17 mouse cellular contexts compared by ENCODE assay signal in genomic region chr12:25332384-25333035, GRCm38 (mm10).
DNase-seq lines count a peak whose midpoint lies in the region; ATAC-seq and TF ChIP-seq lines count a peak whose summit lies in the region.
"Had no signal": no experiment of that assay in that cellular context is flagged by ENCODE, and none has a peak within 500 bp of the region (broad histone marks: within the 10 kb centered on the region; RNA-seq: fewer than 3 reads in every experiment).

No protein-coding gene starts in this region.

- H3K9ac ChIP-seq in hindbrain, embryonic 14.5 days: no peak overlapping the region
- H3K9ac ChIP-seq in hindbrain, postnatal 0 days (replicated peaks; ENCODE audit: low read length): no peak overlapping the region
- H3K9ac ChIP-seq in midbrain, embryonic 16.5 days (ENCODE audit: low read depth, low read length): no peak overlapping the region
- H3K9ac ChIP-seq: heart, embryonic 13.5 days; limb, embryonic 15.5 days; liver, postnatal 0 days had no signal

- no peak for ATAC-seq in hindbrain, embryonic 14.5 days (ENCODE audit: low FRiP score)
- no peak for ATAC-seq in hindbrain, postnatal 0 days
- peak; percentile 56; the same call in 1 of the 2 replicates for ATAC-seq in midbrain, embryonic 16.5 days
- ATAC-seq: liver, postnatal 0 days had no signal

- no peak for TF ChIP-seq CTCF in brain, embryonic 14.5 days (IDR thresholded peaks at IDR 0.05; ENCODE audit: borderline replicate concordance, extremely low read depth, insufficient read depth, insufficient read length)
- no peak for TF ChIP-seq CTCF in hindbrain, postnatal 0 days (IDR thresholded peaks at IDR 0.05; ENCODE audit: low read depth)

- WGBS in hindbrain, embryonic 10.5 days: 85% methylated on average over 11 of the region's 11 CpGs
- 55% methylated on average over 11 of the region's 11 CpGs for WGBS in hindbrain, embryonic 14.5 days
- WGBS in hindbrain, postnatal 0 days: 57% methylated on average over 11 of the region's 11 CpGs
- WGBS in midbrain, embryonic 16.5 days: 57% methylated on average over 11 of the region's 11 CpGs

- H3K9me3 ChIP-seq in hindbrain, embryonic 10.5 days: no peaks in the 10 kb centered on the region
- no peaks in the 10 kb centered on the region for H3K9me3 ChIP-seq in hindbrain, embryonic 14.5 days (ENCODE audit: control insufficient read depth, low read length)
- H3K9me3 ChIP-seq in hindbrain, postnatal 0 days (ENCODE audit: low read length): no peaks in the 10 kb centered on the region
- H3K9me3 ChIP-seq in midbrain, embryonic 16.5 days (replicated peaks; ENCODE audit: control insufficient read depth, low read length, poor library complexity, severe bottlenecking): no peaks in the 10 kb centered on the region
- H3K9me3 ChIP-seq: heart, embryonic 13.5 days; limb, embryonic 15.5 days had no signal

- no peaks in the 10 kb centered on the region for H3K27me3 ChIP-seq in hindbrain, embryonic 10.5 days (ENCODE audit: insufficient read depth, poor library complexity, severe bottlenecking)
- H3K27me3 ChIP-seq in hindbrain, embryonic 14.5 days (ENCODE audit: control insufficient read depth, insufficient read depth, low read length): no peaks in the 10 kb centered on the region
- no peaks in the 10 kb centered on the region for H3K27me3 ChIP-seq in hindbrain, postnatal 0 days (ENCODE audit: insufficient read depth, low read length)
- no peaks in the 10 kb centered on the region for H3K27me3 ChIP-seq in midbrain, embryonic 16.5 days (ENCODE audit: control insufficient read depth, insufficient read depth, low read depth, low read length)
- H3K27me3 ChIP-seq: heart, embryonic 13.5 days; limb, embryonic 15.5 days had no signal

- H3K4me2 ChIP-seq in hindbrain, embryonic 14.5 days (replicated peaks): no peak overlapping the region
- no peak overlapping the region for H3K4me2 ChIP-seq in hindbrain, postnatal 0 days (ENCODE audit: low read depth, low read length)
- no peak overlapping the region for H3K4me2 ChIP-seq in midbrain, embryonic 16.5 days (ENCODE audit: low read length)
- H3K4me2 ChIP-seq: heart, embryonic 13.5 days; limb, embryonic 15.5 days had no signal

- DNase-seq in hindbrain, embryonic 10.5 days (ENCODE audit: low spot score): no peak
- no peak for DNase-seq in hindbrain, embryonic 14.5 days (ENCODE audit: low spot score)
- peak; percentile 77 for DNase-seq in brain, embryonic 14.5 days (ENCODE audit: low read depth)
- peak; percentile 34 for DNase-seq in hindbrain, postnatal 0 days (ENCODE audit: low spot score)
- DNase-seq in thymus, postnatal 25 days: no peak
- no peak for DNase-seq in kidney, postnatal 14 days
- DNase-seq: adrenal gland, adult 2 months; cerebellum, adult 9-10 months; gastrocnemius, postnatal 36 days; kidney, adult 2 months; kidney, postnatal 36 days; liver, postnatal 0 days; right cerebral cortex, postnatal 25 days had no signal

- H3K4me3 ChIP-seq in hindbrain, embryonic 10.5 days: no peak overlapping the region
- H3K4me3 ChIP-seq in hindbrain, embryonic 14.5 days (replicated peaks; ENCODE audit: low read length): no peak overlapping the region
- no peak overlapping the region for H3K4me3 ChIP-seq in hindbrain, postnatal 0 days (ENCODE audit: low read length)
- H3K4me3 ChIP-seq in midbrain, embryonic 16.5 days (ENCODE audit: low read depth, low read length): no peak overlapping the region
- H3K4me3 ChIP-seq: heart, embryonic 13.5 days; limb, embryonic 15.5 days had no signal

- H3K27ac ChIP-seq in hindbrain, embryonic 10.5 days: 0 out of 2 replicates have a peak overlapping the region, but pooled peaks have one; percentile 5
- no peak overlapping the region for H3K27ac ChIP-seq in hindbrain, embryonic 14.5 days
- no peak overlapping the region for H3K27ac ChIP-seq in hindbrain, postnatal 0 days
- H3K27ac ChIP-seq in midbrain, embryonic 16.5 days (ENCODE audit: low read length): no peak overlapping the region
- H3K27ac ChIP-seq: heart, embryonic 13.5 days; limb, embryonic 15.5 days; macrophage had no signal

- TF ChIP-seq POLR2A in brain, embryonic 14.5 days (IDR thresholded peaks at IDR 0.05; ENCODE audit: borderline replicate concordance, extremely low read depth, insufficient read depth, insufficient read length, poor library complexity, severe bottlenecking): no peak

- H3K36me3 ChIP-seq in hindbrain, embryonic 10.5 days: no peaks in the 10 kb centered on the region
- no peaks in the 10 kb centered on the region for H3K36me3 ChIP-seq in hindbrain, embryonic 14.5 days (replicated peaks; ENCODE audit: control insufficient read depth, insufficient read depth)
- no peaks in the 10 kb centered on the region for H3K36me3 ChIP-seq in hindbrain, postnatal 0 days (ENCODE audit: insufficient read depth, low read length)
- H3K36me3 ChIP-seq in midbrain, embryonic 16.5 days (ENCODE audit: control insufficient read depth, insufficient read depth, low read length): no peaks in the 10 kb centered on the region
- H3K36me3 ChIP-seq: heart, embryonic 13.5 days; limb, embryonic 15.5 days had no signal

- peaks cover 19% of the 10 kb centered on the region; the same call in 1 of the 2 replicates for H3K4me1 ChIP-seq in hindbrain, embryonic 10.5 days (replicated peaks)
- peaks cover 7% of the 10 kb centered on the region; the same call in 1 of the 2 replicates for H3K4me1 ChIP-seq in hindbrain, embryonic 14.5 days (replicated peaks; ENCODE audit: control insufficient read depth, insufficient read depth, low read length)
- H3K4me1 ChIP-seq in hindbrain, postnatal 0 days (ENCODE audit: insufficient read depth, low read length): no peaks in the 10 kb centered on the region
- H3K4me1 ChIP-seq in midbrain, embryonic 16.5 days (ENCODE audit: control insufficient read depth, insufficient read depth, low read length): peaks cover 6% of the 10 kb centered on the region; the same call in 1 of the 2 replicates
- H3K4me1 ChIP-seq: limb, embryonic 15.5 days had no signal

Comparison
In these comparisons a context has a peak if more than half of its experiments do, and no peak if none do; other contexts are left out.
1. DNase-seq: peak in brain, embryonic 14.5 days (single experiment) and hindbrain, postnatal 0 days (single experiment); none in hindbrain, embryonic 10.5 days (single experiment), hindbrain, embryonic 14.5 days (single experiment), thymus, postnatal 25 days (single experiment) and kidney, postnatal 14 days (single experiment).